Mouse (Mus musculus) heart, embryonic 14.5 days (tissue): ENCODE data around the gene Smtnl2. TPM values are rescaled to one million over a fixed set of nuclear protein-coding genes. Genes with fewer than 3 reads are reported as not detected.

Experiments
- ATAC-seq: fragments of 200-750 bp; cut with Nextera tagmentation; 2 replicates; pipeline ENCODE4 v1.8.0; 2017; ENCODE audit warnings: low read depth, moderate TSS enrichment; ENCODE audit not compliant: insufficient number of reproducible peaks, insufficient read depth, low FRiP score
- H3K27ac ChIP-seq, 2 experiments: fragments of 200-500 bp in 1 of 2; fragments of 300-500 bp in 1 of 2; sonication (generic) in 1 of 2; replicated peaks in 1 of 2; 2 replicates each; pipeline ENCODE4 v1.5.1; 2012 to 2014; ENCODE audit warnings: low read depth in 2 of 2, low read length in 2 of 2, control low read depth in 1 of 2, mild to moderate bottlenecking in 1 of 2, mixed read lengths in 1 of 2; ENCODE audit not compliant: control insufficient read depth in 1 of 2, insufficient read depth in 1 of 2
- H3K27me3 ChIP-seq: fragments of 300-500 bp; sonication (generic); 2 replicates; pipeline ENCODE4 v1.6.1; 2014; ENCODE audit warnings: mild to moderate bottlenecking, low read length, control low read depth; ENCODE audit not compliant: control insufficient read depth, insufficient read depth
- H3K36me3 ChIP-seq: fragments of 300-500 bp; sonication (generic); 2 replicates; pipeline ENCODE4 v1.6.1; 2014; ENCODE audit warnings: mild to moderate bottlenecking, control low read depth, low read length, mixed read lengths; ENCODE audit not compliant: control insufficient read depth, insufficient read depth
- H3K4me1 ChIP-seq, 2 experiments: fragments of 200-500 bp in 1 of 2; fragments of 300-500 bp in 1 of 2; sonication (generic) in 1 of 2; 2 replicates each; pipeline ENCODE4 v1.6.1; 2012 to 2014; ENCODE audit warnings: low read length in 2 of 2, control low read depth in 1 of 2, mixed read lengths in 1 of 2; ENCODE audit not compliant: control insufficient read depth in 2 of 2, insufficient read depth in 2 of 2
- H3K4me2 ChIP-seq: fragments of 300-500 bp; sonication (generic); 2 replicates; pipeline ENCODE4 v1.6.1; 2014; ENCODE audit warnings: mild to moderate bottlenecking, low read length
- H3K4me3 ChIP-seq, 2 experiments: fragments of 200-500 bp in 1 of 2; fragments of 300-500 bp in 1 of 2; sonication (generic) in 1 of 2; 2 replicates each; pipeline ENCODE4 v1.5.1; 2012 to 2014; ENCODE audit warnings: low read length in 2 of 2, mild to moderate bottlenecking in 2 of 2, control low read depth in 1 of 2, low read depth in 1 of 2, moderate library complexity in 1 of 2; ENCODE audit not compliant: control insufficient read depth in 1 of 2, insufficient read depth in 1 of 2
- H3K9ac ChIP-seq: fragments of 300-500 bp; sonication (generic); 2 replicates; pipeline ENCODE4 v1.6.1; 2014; ENCODE audit warnings: mild to moderate bottlenecking, low read length
- H3K9me3 ChIP-seq: fragments of 300-500 bp; sonication (generic); 2 replicates; pipeline ENCODE4 v1.6.1; 2016; ENCODE audit warnings: low read length, control low read depth; ENCODE audit not compliant: control insufficient read depth
- WGBS: fragments of 180-500 bp; shearing (Covaris S2); extraction: QIAGEN DNeasy Blood & Tissue Kit; methylation state at CpG from one replicate; pipeline ENCODE4 v1.1.7; 2014; 5-methylcytosine and 5-hydroxymethylcytosine counted together
- polyA plus RNA-seq: library from polyadenylated mRNA; unstranded; fragments of >200 nt; fragmentation: Nextera tagmentation; extraction: Ambion mirVana; gene quantifications from 2 replicates; pipeline ENCODE4 v1.2.1, GENCODE M21; 2014

Gene Smtnl2
- polyA plus RNA-seq, 1 experiment from 2014 or later: 122 TPM

DNA sequence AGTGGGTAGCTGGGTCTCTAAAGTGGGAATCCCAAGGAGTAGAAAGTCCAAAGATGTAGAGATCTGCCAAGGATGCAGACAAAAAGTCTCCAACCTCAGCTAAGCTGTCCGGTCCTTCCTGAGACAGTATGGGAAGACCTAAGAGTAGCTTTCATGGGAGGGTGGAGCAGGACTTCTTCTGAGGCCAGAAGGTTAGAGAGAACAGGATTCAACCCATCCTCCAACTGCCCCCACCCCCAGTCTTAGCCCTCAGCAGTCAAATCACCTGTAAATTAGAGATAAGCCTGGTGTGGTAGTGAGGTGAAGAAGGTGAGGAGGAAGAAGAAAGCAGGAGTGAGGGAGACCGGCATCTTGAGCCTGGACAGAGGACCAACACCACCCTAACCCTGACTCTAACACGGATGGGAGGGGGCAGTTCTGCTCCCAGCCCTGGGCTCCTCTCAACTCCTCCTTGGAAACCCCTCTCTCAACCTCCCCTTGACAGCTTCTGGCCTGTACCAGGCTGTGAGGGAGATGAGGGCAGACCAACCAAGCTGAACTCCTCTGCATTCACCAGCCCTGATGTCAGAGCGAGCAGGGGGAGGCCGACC, 2.2 kb upstream of the Smtnl2 start:
- ATAC-seq: no peak
- no peaks in the 10 kb centered on the region for H3K27me3 ChIP-seq
- peaks cover 73 to 77% of the 10 kb centered on the region in 2 experiments for H3K4me1 ChIP-seq
- WGBS: 62% methylated on average over 5 of the region's 5 CpGs
- peak overlapping the region; percentile 58 to 96; a peak in 3 of 4 replicates for H3K27ac ChIP-seq
- H3K4me3 ChIP-seq: 0 out of 4 replicates have a peak overlapping the region, but pooled peaks of 1 of the 2 experiments have one; percentile 5
- H3K9ac ChIP-seq: peak overlapping the region; percentile 47
- H3K4me2 ChIP-seq: peak overlapping the region; percentile 19
- no peaks in the 10 kb centered on the region for H3K9me3 ChIP-seq
- no peaks in the 10 kb centered on the region for H3K36me3 ChIP-seq

DNA sequence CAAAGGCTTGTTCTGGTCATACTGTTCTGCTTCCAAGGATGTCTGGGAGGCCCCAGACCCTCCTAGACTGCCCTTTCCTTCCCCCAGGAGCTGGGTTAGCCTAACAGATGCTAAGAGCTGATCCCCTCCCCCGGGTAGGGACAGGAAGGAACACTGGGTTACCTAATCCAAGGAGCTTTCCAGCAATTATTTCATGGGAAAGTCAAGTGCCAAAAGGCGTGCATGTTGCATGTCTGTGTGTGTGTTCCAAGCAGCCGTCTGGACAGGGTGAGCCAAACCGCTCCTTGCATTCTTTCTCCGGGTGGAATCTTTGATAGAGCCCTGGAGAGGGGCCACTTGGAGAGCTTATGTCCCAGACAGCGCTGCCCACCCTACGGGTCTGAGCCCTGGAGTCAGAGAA, 1.5 kb upstream of the Smtnl2 start:
- peak overlapping the region; percentile 19 for H3K4me2 ChIP-seq
- H3K27ac ChIP-seq: peak overlapping the region; percentile 58 to 96
- no peak overlapping the region for H3K4me3 ChIP-seq
- H3K9ac ChIP-seq: peak overlapping the region; percentile 47
- WGBS: 27% methylated on average over 7 of the region's 7 CpGs
- no peaks in the 10 kb centered on the region for H3K27me3 ChIP-seq
- ATAC-seq: no peak
- no peaks in the 10 kb centered on the region for H3K36me3 ChIP-seq
- peaks cover 73 to 78% of the 10 kb centered on the region in 2 experiments for H3K4me1 ChIP-seq
- H3K9me3 ChIP-seq: no peaks in the 10 kb centered on the region

DNA sequence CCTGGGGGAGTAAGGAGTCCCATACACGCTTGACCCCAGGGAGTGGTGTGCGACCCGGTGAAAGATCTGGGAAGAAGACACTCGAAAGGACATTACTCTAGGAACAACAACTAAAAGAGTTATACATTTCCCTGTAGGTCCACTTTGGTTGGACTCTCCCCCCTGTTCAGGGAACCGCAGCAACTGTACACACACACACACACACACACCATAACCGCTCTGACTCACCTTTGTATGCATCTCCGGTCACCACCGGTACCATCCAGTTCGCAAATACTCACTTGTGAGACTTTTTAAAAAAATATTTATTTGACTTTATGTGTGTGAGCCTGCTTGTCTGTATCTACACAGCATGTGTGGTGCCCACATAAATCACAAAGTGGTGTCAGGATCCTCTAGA, 432 bp upstream of the Smtnl2 start:
- ATAC-seq: no peak
- Histone ChIP-seq H3K27ac (peak overlapping the region in 1 of 2 experiments; percentile 96; a peak in 2 of 4 replicates), H3K9ac (peak overlapping the region; percentile 94), H3K4me2 (peak overlapping the region; percentile 73), H3K27me3 (no peaks in the 10 kb centered on the region), H3K4me3 (peak overlapping the region; percentile 28 to 93), H3K9me3 (no peaks in the 10 kb centered on the region), H3K4me1 (peaks cover 70 to 75% of the 10 kb centered on the region in 2 experiments), H3K36me3 (no peaks in the 10 kb centered on the region)
- whole genome bisulfite sequencing: 27% methylated on average over 9 of the region's 9 CpGs

- Histone ChIP-seq H3K36me3 (no peaks in the 10 kb centered on the region), H3K9me3 (no peaks in the 10 kb centered on the region), H3K9ac (peak overlapping the region; percentile 94), H3K27me3 (no peaks in the 10 kb centered on the region), H3K27ac (peak overlapping the region; percentile 74 to 96), H3K4me1 (peaks cover 73 to 75% of the 10 kb centered on the region in 2 experiments), H3K4me3 (peak overlapping the region; percentile 93), H3K4me2 (peak overlapping the region; percentile 73)
- no peak for ATAC-seq
- under 1% methylated on average over 25 of the region's 25 CpGs for WGBS
Observed at GRCm38 (mm10) chr11:72410521-72411092, 906 bp downstream of the Smtnl2 start.

DNA sequence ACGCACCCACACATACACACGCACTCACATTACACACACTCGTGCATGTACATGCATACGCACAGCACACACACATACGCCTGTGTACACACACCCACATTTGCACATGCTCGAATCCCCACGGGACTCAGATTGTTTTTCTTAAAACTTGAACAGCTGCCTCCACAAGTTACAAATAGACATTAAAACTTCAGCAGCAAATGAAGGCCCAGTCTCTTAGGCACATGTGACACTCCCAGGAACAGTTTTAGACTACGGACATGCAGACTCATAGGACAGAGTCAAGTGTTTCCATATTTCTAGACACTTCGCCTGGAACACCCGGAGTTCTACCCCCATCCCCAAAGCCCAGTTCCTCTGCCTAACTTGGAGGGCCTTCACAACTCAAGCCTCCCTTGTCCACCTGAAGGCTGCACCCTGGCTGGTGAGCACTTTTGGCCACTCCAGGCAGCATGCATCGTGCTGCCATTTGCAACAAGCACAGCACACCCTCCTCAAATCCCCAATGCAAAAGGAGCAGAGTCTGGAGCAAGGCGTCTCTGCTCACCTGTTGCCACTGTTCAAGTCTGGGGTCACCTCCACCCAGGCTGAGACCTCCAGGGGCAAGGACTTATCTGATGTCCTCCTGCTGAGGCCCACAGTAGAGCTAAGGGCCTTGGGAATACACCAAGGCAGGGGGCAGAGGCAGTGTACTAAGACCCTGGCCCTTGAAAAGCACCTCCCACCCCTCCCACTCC, 1.7 kb downstream of the Smtnl2 start:
- Histone ChIP-seq H3K36me3 (peaks cover 4% of the 10 kb centered on the region), H3K27me3 (no peaks in the 10 kb centered on the region), H3K4me2 (peak overlapping the region; percentile 73), H3K27ac (peak overlapping the region; percentile 77 to 96), H3K9ac (peak overlapping the region; percentile 94), H3K4me1 (peaks cover 72 to 75% of the 10 kb centered on the region in 2 experiments), H3K4me3 (peak overlapping the region; percentile 93), H3K9me3 (no peaks in the 10 kb centered on the region)
- ATAC-seq: no peak
- 26% methylated on average over 12 of the region's 12 CpGs for WGBS

DNA sequence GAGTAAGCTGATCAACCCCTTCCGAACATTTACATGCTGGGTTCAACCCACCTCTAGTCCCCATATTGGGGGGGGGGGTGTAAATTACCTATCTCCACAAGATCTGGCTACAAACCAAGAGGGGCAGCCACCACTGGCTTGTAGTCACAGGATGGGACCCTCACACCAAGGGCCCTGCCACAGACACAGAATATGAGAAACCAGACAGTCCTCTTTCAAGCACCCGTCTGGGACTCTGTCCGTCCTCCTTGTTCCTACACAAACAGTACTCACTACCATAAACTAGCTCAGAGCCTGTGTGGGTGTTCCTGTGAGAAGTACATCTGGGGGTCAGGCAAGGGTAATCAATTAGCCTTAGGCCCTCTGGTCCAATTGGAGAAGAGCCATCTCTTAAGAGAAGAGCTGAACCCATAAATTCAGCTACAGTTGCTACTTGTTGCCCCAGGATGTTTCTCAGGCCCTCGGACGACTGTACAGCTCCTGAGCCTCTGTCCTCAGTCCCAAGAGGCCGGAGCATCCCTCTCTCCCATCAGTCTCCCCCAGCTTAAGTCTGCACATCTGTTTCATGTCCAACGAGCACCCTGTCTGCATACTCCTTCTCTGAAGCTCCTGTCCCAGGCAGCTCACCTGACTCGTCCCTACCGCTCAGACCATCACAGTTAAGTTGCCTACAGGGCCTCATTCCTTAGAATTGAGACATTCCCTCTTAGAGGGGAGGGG, 2.9 kb downstream of the Smtnl2 start:
- Histone ChIP-seq H3K27me3 (no peaks in the 10 kb centered on the region), H3K4me2 (peak overlapping the region; percentile 73), H3K9me3 (no peaks in the 10 kb centered on the region), H3K9ac (peak overlapping the region; percentile 94), H3K4me3 (peak overlapping the region; percentile 93), H3K36me3 (peaks cover 16% of the 10 kb centered on the region), H3K4me1 (peaks cover 64 to 75% of the 10 kb centered on the region in 2 experiments), H3K27ac (peak overlapping the region; percentile 95 to 96)
- WGBS: 20% methylated on average over 9 of the region's 9 CpGs
- no peak for ATAC-seq

DNA sequence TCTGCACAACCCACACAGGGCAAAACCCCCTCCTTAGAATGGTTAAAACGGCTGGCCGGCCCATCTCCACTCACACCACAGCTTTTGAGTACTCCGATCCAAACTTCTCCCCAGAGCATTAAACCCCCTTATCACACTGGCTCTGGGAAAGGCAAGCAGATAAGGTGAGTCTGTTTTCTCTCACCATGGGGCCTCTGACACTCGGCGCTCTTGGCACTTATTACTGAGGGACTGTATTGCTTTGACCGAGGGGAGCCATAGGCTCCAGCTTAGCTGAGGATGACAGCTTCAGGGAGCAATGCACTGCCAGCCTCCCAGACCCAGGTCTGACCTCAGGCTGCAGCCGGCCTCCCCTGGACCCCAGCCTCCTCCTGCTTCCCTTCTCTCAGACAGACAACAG, 3.9 kb downstream of the Smtnl2 start:
- ATAC-seq: peak; percentile 80
- H3K4me2 ChIP-seq: peak overlapping the region; percentile 73
- H3K9ac ChIP-seq: peak overlapping the region; percentile 94
- H3K27ac ChIP-seq: peak overlapping the region; percentile 95 to 96
- H3K36me3 ChIP-seq: peaks cover 26% of the 10 kb centered on the region
- peaks cover 60 to 73% of the 10 kb centered on the region in 2 experiments for H3K4me1 ChIP-seq
- H3K27me3 ChIP-seq: no peaks in the 10 kb centered on the region
- 3% methylated on average over 7 of the region's 7 CpGs for WGBS
- peak overlapping the region; percentile 93 for H3K4me3 ChIP-seq
- H3K9me3 ChIP-seq: no peaks in the 10 kb centered on the region
